Mouse (Mus musculus): ENCODE data around the gene Uqcrh. TPM values are rescaled to one million over a fixed set of nuclear protein-coding genes. Genes with fewer than 3 reads are reported as not detected.

The Uqcrh gene
- polyA plus RNA-seq, 2 experiments = 510 to 543 TPM

DNA sequence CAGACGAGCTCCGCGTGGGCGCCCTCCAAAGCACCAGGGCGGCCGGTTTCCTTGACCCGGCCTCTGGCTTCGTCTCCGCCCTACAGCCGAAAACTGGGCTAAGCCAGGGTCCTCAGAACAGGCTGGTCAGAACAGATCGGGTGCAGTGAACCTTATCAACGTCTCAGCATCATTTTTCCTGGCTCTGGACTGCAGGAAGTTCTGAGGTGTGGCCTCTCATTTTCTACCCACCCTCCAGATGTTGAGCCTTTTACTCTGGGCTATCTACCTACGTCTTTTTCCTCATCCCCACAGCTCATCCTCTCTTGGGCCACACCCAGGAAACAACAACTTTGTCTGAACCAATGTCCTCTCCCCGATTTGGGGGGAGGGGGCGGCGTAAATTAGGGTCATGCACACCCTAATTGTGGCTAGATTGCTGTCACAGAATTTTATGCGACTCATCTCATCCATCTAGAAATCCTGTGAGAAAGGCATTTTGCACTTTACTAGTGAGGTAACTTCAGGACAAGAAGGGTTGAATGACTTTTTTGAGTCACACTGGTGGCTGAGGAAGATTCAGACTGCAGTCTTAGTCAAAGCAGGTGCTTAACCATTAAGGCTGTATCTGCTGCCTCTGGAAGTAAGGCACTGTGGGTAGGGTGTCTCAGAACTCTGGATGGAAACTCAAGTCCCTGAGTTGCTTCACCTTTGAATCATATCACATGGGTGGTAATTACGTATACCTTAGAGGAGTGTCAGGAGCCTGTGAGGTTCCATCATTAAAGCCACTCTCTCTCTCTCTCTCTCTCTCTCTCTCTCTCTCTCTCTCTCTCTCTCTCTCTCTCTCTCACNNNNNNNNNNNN lies 56.7 kb downstream of the Uqcrh start, which contains the start of gene Faah:
Gene Faah (minus strand): TSS at position 25 of the 845 bp plus-strand sequence.
- ATAC-seq (ENCODE audit: low FRiP score, low read depth) (no peak), DNase-seq (ENCODE audit: low spot score) (no peak)
- H3K27me3 ChIP-seq (ENCODE audit: control insufficient read depth, insufficient read depth, low read length) = peaks cover 42% of the 10 kb centered on the region
- H3K9me3 ChIP-seq (ENCODE audit: control insufficient read depth, low read length) = no peaks in the 10 kb centered on the region; the same call in 1 of the 2 replicates
- peak within 1 kb of the TSS; percentile 55 for H3K9ac ChIP-seq (ENCODE audit: low read depth, low read length, severe bottlenecking)
- WGBS = 6% methylated on average over 18 of the region's 18 CpGs
- H3K4me1 ChIP-seq (ENCODE audit: control insufficient read depth, insufficient read depth, low read length) = no peaks in the 10 kb centered on the region
- H3K27ac ChIP-seq (replicated peaks; ENCODE audit: low read depth, low read length) = no peak within 1 kb of the TSS
- H3K36me3 ChIP-seq (ENCODE audit: control insufficient read depth, insufficient read depth, low read length) = no peaks in the 10 kb centered on the region
- no peak for TF ChIP-seq POLR2A (IDR thresholded peaks at IDR 0.05; ENCODE audit: borderline replicate concordance, extremely low read depth, insufficient read depth, insufficient read length)
- peak within 1 kb of the TSS; percentile 99 for H3K4me2 ChIP-seq (replicated peaks; ENCODE audit: low read depth, low read length, severe bottlenecking)
- H3K4me3 ChIP-seq (replicated peaks; ENCODE audit: low read length) = peak within 1 kb of the TSS; percentile 56

- no peak for TF ChIP-seq POLR2A (IDR thresholded peaks at IDR 0.05; ENCODE audit: borderline replicate concordance, extremely low read depth, insufficient read depth, insufficient read length)
- H3K27me3 ChIP-seq (ENCODE audit: control insufficient read depth, insufficient read depth, low read length) = peaks cover 42% of the 10 kb centered on the region
- H3K4me1 ChIP-seq (ENCODE audit: control insufficient read depth, insufficient read depth, low read length) = no peaks in the 10 kb centered on the region
Observed at GRCm38 (mm10) chr4:116017300-116017901, 57.5 kb downstream of the Uqcrh start.

More at GRCm38 (mm10) chr4:116017300-116017901, 57.5 kb downstream of the Uqcrh start:
- 1% methylated on average over 48 of the region's 60 CpGs for WGBS
- peak; percentile 62; the same call in 1 of the 2 replicates for ATAC-seq (ENCODE audit: low FRiP score, low read depth)
- peak overlapping the region; percentile 56 for H3K4me3 ChIP-seq (replicated peaks; ENCODE audit: low read length)
- no peaks in the 10 kb centered on the region for H3K36me3 ChIP-seq (ENCODE audit: control insufficient read depth, insufficient read depth, low read length)
- H3K4me2 ChIP-seq (replicated peaks; ENCODE audit: low read depth, low read length, severe bottlenecking) = peak overlapping the region; percentile 99
- H3K9ac ChIP-seq (ENCODE audit: low read depth, low read length, severe bottlenecking) = peak overlapping the region; percentile 55
- H3K9me3 ChIP-seq (ENCODE audit: control insufficient read depth, low read length) = no peaks in the 10 kb centered on the region; the same call in 1 of the 2 replicates
- no peak overlapping the region for H3K27ac ChIP-seq (replicated peaks; ENCODE audit: low read depth, low read length)
- peak; percentile 41 for DNase-seq (ENCODE audit: low spot score)

Other genes with a start within 250 kb of the Uqcrh start
- 16.3 and 19.7 TPM in 2 replicates for gene Mob3c, start 247.0 kb downstream of the Uqcrh start, polyA plus RNA-seq (2012; rRNA removed)
- 8.6 and 11.6 TPM in 2 replicates for gene Mob3c, start 247.0 kb downstream of the Uqcrh start, polyA plus RNA-seq (2014; fragmentation: Nextera tagmentation; extraction: Ambion mirVana)
- 69.6 and 73.9 TPM in 2 replicates for gene Mknk1, start 235.9 kb downstream of the Uqcrh start, polyA plus RNA-seq (2012; rRNA removed)
- gene Mknk1, start 235.9 kb downstream of the Uqcrh start, polyA plus RNA-seq (2014; fragmentation: Nextera tagmentation; extraction: Ambion mirVana) = 28.4 and 28.5 TPM in 2 replicates
- gene Kncn, start 190.7 kb downstream of the Uqcrh start, polyA plus RNA-seq (2012; rRNA removed) = not detected in 2 replicates
- gene Kncn, start 190.7 kb downstream of the Uqcrh start, polyA plus RNA-seq (2014; fragmentation: Nextera tagmentation; extraction: Ambion mirVana) = not detected in 2 replicates
- gene 6430628N08Rik, start 184.4 kb downstream of the Uqcrh start, polyA plus RNA-seq (2012; rRNA removed) = not detected in 2 replicates
- not detected in 2 replicates for gene 6430628N08Rik, start 184.4 kb downstream of the Uqcrh start, polyA plus RNA-seq (2014; fragmentation: Nextera tagmentation; extraction: Ambion mirVana)
- 0.05 and 0.09 TPM in 2 replicates for gene Dmbx1, start 135.1 kb downstream of the Uqcrh start, polyA plus RNA-seq (2012; rRNA removed)
- gene Dmbx1, start 135.1 kb downstream of the Uqcrh start, polyA plus RNA-seq (2014; fragmentation: Nextera tagmentation; extraction: Ambion mirVana) = not detected in 2 replicates
- gene Faah, start 57.1 kb downstream of the Uqcrh start, polyA plus RNA-seq (2012; rRNA removed) = 1.7 and 1.9 TPM in 2 replicates
- gene Faah, start 57.1 kb downstream of the Uqcrh start, polyA plus RNA-seq (2014; fragmentation: Nextera tagmentation; extraction: Ambion mirVana) = 1.9 and 2.1 TPM in 2 replicates
- gene Nsun4, start 21.2 kb downstream of the Uqcrh start, polyA plus RNA-seq (2012; rRNA removed) = 12.7 and 13.4 TPM in 2 replicates
- gene Nsun4, start 21.2 kb downstream of the Uqcrh start, polyA plus RNA-seq (2014; fragmentation: Nextera tagmentation; extraction: Ambion mirVana) = 18.8 and 21.0 TPM in 2 replicates
- gene Lrrc41, start 198 bp upstream of the Uqcrh start, polyA plus RNA-seq (2012; rRNA removed) = 60.2 and 92.2 TPM in 2 replicates
- 80.8 and 89.3 TPM in 2 replicates for gene Lrrc41, start 198 bp upstream of the Uqcrh start, polyA plus RNA-seq (2014; fragmentation: Nextera tagmentation; extraction: Ambion mirVana)
- 18.2 TPM in 2 replicates for gene Rad54l, start 48.6 kb upstream of the Uqcrh start, polyA plus RNA-seq (2012; rRNA removed)
- gene Rad54l, start 48.6 kb upstream of the Uqcrh start, polyA plus RNA-seq (2014; fragmentation: Nextera tagmentation; extraction: Ambion mirVana) = 22.3 and 25.9 TPM in 2 replicates
- gene Pomgnt1, start 48.8 kb upstream of the Uqcrh start, polyA plus RNA-seq (2012; rRNA removed) = 79.5 and 79.6 TPM in 2 replicates
- 62.7 and 67.0 TPM in 2 replicates for gene Pomgnt1, start 48.8 kb upstream of the Uqcrh start, polyA plus RNA-seq (2014; fragmentation: Nextera tagmentation; extraction: Ambion mirVana)
- gene Lurap1, start 76.3 kb upstream of the Uqcrh start, polyA plus RNA-seq (2012; rRNA removed) = 1.7 and 2.1 TPM in 2 replicates
- 2.5 and 3.1 TPM in 2 replicates for gene Lurap1, start 76.3 kb upstream of the Uqcrh start, polyA plus RNA-seq (2014; fragmentation: Nextera tagmentation; extraction: Ambion mirVana)
- not detected in 2 replicates for gene Tspan1, start 92.5 kb upstream of the Uqcrh start, polyA plus RNA-seq (2012; rRNA removed)
- gene Tspan1, start 92.5 kb upstream of the Uqcrh start, polyA plus RNA-seq (2014; fragmentation: Nextera tagmentation; extraction: Ambion mirVana) = not detected in 2 replicates
- gene 1700042G07Rik, start 98.3 kb upstream of the Uqcrh start, polyA plus RNA-seq (2012; rRNA removed) = not detected in 2 replicates
- not detected in 2 replicates for gene 1700042G07Rik, start 98.3 kb upstream of the Uqcrh start, polyA plus RNA-seq (2014; fragmentation: Nextera tagmentation; extraction: Ambion mirVana)
- not detected in 2 replicates for gene Gm49337, start 98.3 kb upstream of the Uqcrh start, polyA plus RNA-seq (2012; rRNA removed)
- gene Gm49337, start 98.3 kb upstream of the Uqcrh start, polyA plus RNA-seq (2014; fragmentation: Nextera tagmentation; extraction: Ambion mirVana) = not detected in 2 replicates
- 24.8 and 27.1 TPM in 2 replicates for gene Pik3r3, start 146.5 kb upstream of the Uqcrh start, polyA plus RNA-seq (2012; rRNA removed)
- gene Pik3r3, start 146.5 kb upstream of the Uqcrh start, polyA plus RNA-seq (2014; fragmentation: Nextera tagmentation; extraction: Ambion mirVana) = 14.7 and 21.7 TPM in 2 replicates

All from limb, embryonic 14.5 days (tissue).